Mouse (Mus musculus): Measurements from ENCODE around the gene Srsf2.

GRCm38 (mm10) chr11:116812793-116813529 lies 39.9 kb downstream of the Srsf2 start:
- TF ChIP-seq POLR2A (IDR thresholded peaks at IDR 0.05; ENCODE audit: control insufficient read depth, extremely low read depth, insufficient read depth, low read length, poor library complexity) (no peak), CTCF (IDR thresholded peaks at IDR 0.05; ENCODE audit: borderline replicate concordance, control insufficient read depth, extremely low read depth, insufficient read depth, low read length, poor library complexity) (no peak)

All from thymus, adult 2 months (tissue).